Comparison of ENCODE assay signal across 22 mouse cellular contexts in the genomic region with DNA sequence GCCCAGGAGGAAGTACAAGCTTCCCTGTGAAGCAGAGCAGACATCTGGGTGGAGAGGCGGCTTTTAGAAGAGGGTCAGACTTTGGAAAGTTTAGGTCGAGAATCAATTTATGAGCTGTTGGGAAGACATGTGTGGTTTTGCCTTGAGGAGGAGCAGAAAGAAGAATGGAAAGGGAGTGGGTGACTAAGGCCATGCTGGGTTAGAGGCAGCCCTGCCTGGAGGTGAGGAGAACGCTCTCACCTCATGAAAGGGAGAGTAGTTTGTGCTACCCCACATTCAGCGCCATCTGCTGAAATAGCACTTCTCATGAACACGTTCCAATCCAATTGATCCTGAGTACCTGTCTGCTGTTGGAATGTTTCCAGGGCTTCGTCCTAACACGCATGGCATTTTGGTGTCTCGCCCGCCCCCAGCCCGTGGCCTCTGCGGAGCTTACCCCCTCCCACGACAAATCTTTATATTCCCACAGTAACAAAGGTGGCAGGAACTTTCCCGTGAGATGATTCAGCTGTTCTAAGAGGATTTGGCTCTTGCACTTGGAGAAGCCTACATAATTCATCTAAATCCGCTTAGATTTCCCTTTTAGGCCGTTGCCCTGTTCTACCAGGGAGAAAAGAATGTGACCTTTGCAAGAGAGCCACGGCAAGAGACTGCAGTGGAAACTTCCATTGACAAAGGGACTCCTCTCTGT. TPM values are rescaled to one million over a fixed set of nuclear protein-coding genes. Genes with fewer than 3 reads are reported as not detected.
DNase-seq lines count a peak whose midpoint lies in the region; ATAC-seq and TF ChIP-seq lines count a peak whose summit lies in the region.
"Had no signal": no experiment of that assay in that cellular context is flagged by ENCODE, and none has a peak within 500 bp of the region (broad histone marks: within the 10 kb centered on the region; RNA-seq: fewer than 3 reads in every experiment).

No protein-coding gene starts in this region.

- no peak overlapping the region for H3K4me3 ChIP-seq in forebrain, embryonic 11.5 days (ENCODE audit: low read depth, low read length)
- H3K4me3 ChIP-seq in forebrain, embryonic 13.5 days, result no peak overlapping the region
- no peak overlapping the region for H3K4me3 ChIP-seq in midbrain, embryonic 10.5 days
- H3K4me3 ChIP-seq in midbrain, embryonic 16.5 days (ENCODE audit: low read depth, low read length), result no peak overlapping the region
- H3K4me3 ChIP-seq in heart, adult 2 months, result no peak overlapping the region
- H3K4me3 ChIP-seq: neural tube, embryonic 12.5 days; stomach, embryonic 15.5 days had no signal

- no peaks in the 10 kb centered on the region for H3K79me2 ChIP-seq in heart, adult 2 months (replicated peaks; ENCODE audit: control insufficient read depth, insufficient read depth, low read length)

- TF ChIP-seq EP300 in heart, adult 2 months (IDR thresholded peaks at IDR 0.05; ENCODE audit: insufficient read depth, low read depth, low read length), result no peak

- 57% methylated on average over 16 of the region's 16 CpGs for WGBS in forebrain, embryonic 11.5 days
- WGBS in forebrain, embryonic 13.5 days, result 52% methylated on average over 16 of the region's 16 CpGs
- 51% methylated on average over 16 of the region's 16 CpGs for WGBS in midbrain, embryonic 10.5 days
- WGBS in midbrain, embryonic 16.5 days, result 22% methylated on average over 16 of the region's 16 CpGs
- WGBS in heart, adult 2 months, result 64% methylated on average over 16 of the region's 16 CpGs

- intact Hi-C loops in heart, adult 2 months (cut with DNase I), result no loop called here

- no peak for DNase-seq in forebrain, embryonic 11.5 days (ENCODE audit: low spot score)
- peak; percentile 68 for DNase-seq in midbrain, embryonic 10.5 days (ENCODE audit: low spot score)
- DNase-seq in brain, embryonic 14.5 days (ENCODE audit: low read depth), result peak; percentile 56
- peak; percentile 37 for DNase-seq in retina, embryonic 14.5 days (ENCODE audit: low spot score)
- no peak for DNase-seq in heart, adult 2 months
- no peak for DNase-seq in thymus, adult 18-20 months
- DNase-seq: cerebellum, adult 9-10 months; kidney, adult 11 months; lung, postnatal 14 days; right cerebral cortex, adult 18-20 months had no signal

- H3K27me3 ChIP-seq in forebrain, embryonic 11.5 days (ENCODE audit: control insufficient read depth, insufficient read depth, low read length), result no peaks in the 10 kb centered on the region
- H3K27me3 ChIP-seq in forebrain, embryonic 13.5 days, result no peaks in the 10 kb centered on the region
- H3K27me3 ChIP-seq in midbrain, embryonic 10.5 days (ENCODE audit: low read depth, poor library complexity, severe bottlenecking), result no peaks in the 10 kb centered on the region
- no peaks in the 10 kb centered on the region for H3K27me3 ChIP-seq in midbrain, embryonic 16.5 days (ENCODE audit: control insufficient read depth, insufficient read depth, low read depth, low read length)
- H3K27me3 ChIP-seq in heart, adult 2 months (ENCODE audit: control insufficient read depth, insufficient read depth, low read length), result no peaks in the 10 kb centered on the region
- H3K27me3 ChIP-seq: neural tube, embryonic 12.5 days; stomach, embryonic 15.5 days had no signal

- no peak overlapping the region for H3K9ac ChIP-seq in forebrain, embryonic 11.5 days (ENCODE audit: low read length)
- no peak overlapping the region for H3K9ac ChIP-seq in forebrain, embryonic 13.5 days
- H3K9ac ChIP-seq in midbrain, embryonic 16.5 days (ENCODE audit: low read depth, low read length), result no peak overlapping the region
- H3K9ac ChIP-seq in heart, adult 2 months (ENCODE audit: low read depth, low read length), result no peak overlapping the region
- H3K9ac ChIP-seq: liver, embryonic 14.5 days; neural tube, embryonic 12.5 days; stomach, embryonic 15.5 days had no signal

- no peak overlapping the region for H3K4me2 ChIP-seq in forebrain, embryonic 11.5 days (ENCODE audit: low read depth, low read length, severe bottlenecking)
- H3K4me2 ChIP-seq in forebrain, embryonic 13.5 days, result no peak overlapping the region
- H3K4me2 ChIP-seq in midbrain, embryonic 16.5 days (ENCODE audit: low read length), result no peak overlapping the region
- H3K4me2 ChIP-seq: neural tube, embryonic 12.5 days; stomach, embryonic 15.5 days had no signal

- H3K27ac ChIP-seq in forebrain, embryonic 11.5 days (ENCODE audit: low read depth, low read length), result no peak overlapping the region
- H3K27ac ChIP-seq in forebrain, embryonic 13.5 days, result no peak overlapping the region
- peak overlapping the region; percentile 78 for H3K27ac ChIP-seq in midbrain, embryonic 10.5 days (replicated peaks)
- no peak overlapping the region for H3K27ac ChIP-seq in midbrain, embryonic 16.5 days (ENCODE audit: low read length)
- no peak overlapping the region for H3K27ac ChIP-seq in heart, adult 2 months
- H3K27ac ChIP-seq: liver, embryonic 14.5 days; neural tube, embryonic 12.5 days; stomach, embryonic 15.5 days had no signal

- no peaks in the 10 kb centered on the region for H3K4me1 ChIP-seq in forebrain, embryonic 11.5 days (replicated peaks; ENCODE audit: control insufficient read depth, insufficient read depth, low read length)
- no peaks in the 10 kb centered on the region for H3K4me1 ChIP-seq in forebrain, embryonic 13.5 days
- H3K4me1 ChIP-seq in midbrain, embryonic 10.5 days, result peaks cover 17% of the 10 kb centered on the region
- no peaks in the 10 kb centered on the region for H3K4me1 ChIP-seq in midbrain, embryonic 16.5 days (ENCODE audit: control insufficient read depth, insufficient read depth, low read length)
- no peaks in the 10 kb centered on the region for H3K4me1 ChIP-seq in heart, adult 2 months (ENCODE audit: control insufficient read depth, insufficient read depth, low read length)
- H3K4me1 ChIP-seq: neural tube, embryonic 12.5 days; stomach, embryonic 15.5 days had no signal

- TF ChIP-seq POLR2A in brain, embryonic 14.5 days (IDR thresholded peaks at IDR 0.05; ENCODE audit: borderline replicate concordance, extremely low read depth, insufficient read depth, insufficient read length, poor library complexity, severe bottlenecking), result no peak
- no peak for TF ChIP-seq POLR2A in heart, adult 2 months (IDR thresholded peaks at IDR 0.05; ENCODE audit: insufficient read depth, low read depth, low read length)

- no peaks in the 10 kb centered on the region for H3K9me3 ChIP-seq in forebrain, embryonic 11.5 days (ENCODE audit: control insufficient read depth, low read length)
- no peaks in the 10 kb centered on the region for H3K9me3 ChIP-seq in forebrain, embryonic 13.5 days (replicated peaks)
- H3K9me3 ChIP-seq in midbrain, embryonic 10.5 days (replicated peaks), result no peaks in the 10 kb centered on the region
- no peaks in the 10 kb centered on the region for H3K9me3 ChIP-seq in midbrain, embryonic 16.5 days (replicated peaks; ENCODE audit: control insufficient read depth, low read length, poor library complexity, severe bottlenecking)
- H3K9me3 ChIP-seq: neural tube, embryonic 12.5 days; stomach, embryonic 15.5 days had no signal

- TF ChIP-seq CTCF in brain, embryonic 14.5 days (IDR thresholded peaks at IDR 0.05; ENCODE audit: borderline replicate concordance, extremely low read depth, insufficient read depth, insufficient read length), result no peak
- TF ChIP-seq CTCF in heart, adult 2 months (IDR thresholded peaks at IDR 0.05), result no peak

- peak; percentile 56 for ATAC-seq in forebrain, embryonic 11.5 days (replicated peaks; ENCODE audit: low FRiP score)
- ATAC-seq in forebrain, embryonic 13.5 days, result no peak
- no peak for ATAC-seq in midbrain, embryonic 16.5 days
- ATAC-seq: activated CD4-positive, CD25-positive, alpha-beta regulatory T cell, adult 4 months had no signal

- H3K36me3 ChIP-seq in forebrain, embryonic 11.5 days (ENCODE audit: control insufficient read depth, insufficient read depth, low read length), result no peaks in the 10 kb centered on the region
- no peaks in the 10 kb centered on the region for H3K36me3 ChIP-seq in forebrain, embryonic 13.5 days (ENCODE audit: poor library complexity, severe bottlenecking)
- H3K36me3 ChIP-seq in midbrain, embryonic 10.5 days, result no peaks in the 10 kb centered on the region
- no peaks in the 10 kb centered on the region for H3K36me3 ChIP-seq in midbrain, embryonic 16.5 days (ENCODE audit: control insufficient read depth, insufficient read depth, low read length)
- no peaks in the 10 kb centered on the region for H3K36me3 ChIP-seq in heart, adult 2 months (ENCODE audit: control insufficient read depth, insufficient read depth, low read length)
- H3K36me3 ChIP-seq: neural tube, embryonic 12.5 days; stomach, embryonic 15.5 days had no signal

RNA-seq across cellular contexts. Expression of gene 4930444G20Rik, which starts 50.3 kb away (rescaled TPM):
- not detected in 2 replicates for polyA plus RNA-seq in forebrain, embryonic 11.5 days (2014; fragmentation: Nextera tagmentation; extraction: Ambion mirVana)
- not detected in 2 replicates for polyA plus RNA-seq in forebrain, embryonic 13.5 days (2015; fragmentation: Nextera tagmentation; extraction: Ambion mirVana)
- polyA plus RNA-seq in midbrain, embryonic 10.5 days (2016; fragmentation: Nextera tagmentation; extraction: Ambion mirVana), result not detected in 2 replicates
- not detected in 2 replicates for polyA plus RNA-seq in midbrain, embryonic 16.5 days (2015; fragmentation: Nextera tagmentation; extraction: Ambion mirVana)
- polyA plus RNA-seq in brain, embryonic 14.5 days (2012; rRNA removed), result not detected in 2 replicates
- total RNA-seq in heart, adult 2 months (2021), result not detected
- not detected in 2 replicates for polyA plus RNA-seq in heart, adult 2 months (2012; rRNA removed)
- total RNA-seq: gastrocnemius, adult 18-20 months; granulocyte monocyte progenitor cell, adult 5-6 weeks; left cerebral cortex, adult 18-20 months had no signal
- polyA plus RNA-seq: activated CD4-positive, CD25-positive, alpha-beta regulatory T cell, adult 4 months; heart, embryonic 16.5 days; hindbrain, embryonic 11.5 days; limb, embryonic 11.5 days; liver, embryonic 14.5 days; neural tube, embryonic 12.5 days; stomach, embryonic 15.5 days had no signal

Comparison
In these comparisons a context has a peak if more than half of its experiments do, and no peak if none do; other contexts are left out.
1. DNase-seq: peak in midbrain, embryonic 10.5 days (single experiment), brain, embryonic 14.5 days (single experiment) and retina, embryonic 14.5 days (single experiment); none in forebrain, embryonic 11.5 days (single experiment), heart, adult 2 months (0 of 2) and thymus, adult 18-20 months (0 of 2).